9 mouse cellular contexts compared by ENCODE assay signal in genomic region chr8:4139660-4140646, GRCm38 (mm10). TPM values are rescaled to one million over a fixed set of nuclear protein-coding genes. Genes with fewer than 3 reads are reported as not detected.
DNase-seq lines count a peak whose midpoint lies in the region; ATAC-seq and TF ChIP-seq lines count a peak whose summit lies in the region.
"Had no signal": no experiment of that assay in that cellular context is flagged by ENCODE, and none has a peak within 500 bp of the region (broad histone marks: within the 10 kb centered on the region; RNA-seq: fewer than 3 reads in every experiment).

No protein-coding gene starts in this region.

- no peak overlapping the region for H3K4me3 ChIP-seq in ES-Bruce4 (ENCODE audit: low read depth, low read length)
- no peak overlapping the region for H3K4me3 ChIP-seq in lung, adult 2 months (replicated peaks; ENCODE audit: extremely low read depth, low read depth, low read length)
- H3K4me3 ChIP-seq: limb, embryonic 15.5 days had no signal

- no peaks in the 10 kb centered on the region for H3K9me3 ChIP-seq in ES-Bruce4 (replicated peaks; ENCODE audit: control insufficient read depth, insufficient read depth, low read length, poor library complexity, severe bottlenecking)
- H3K9me3 ChIP-seq: limb, embryonic 15.5 days had no signal

- 0 out of 2 replicates have a peak, but pooled peaks have one; percentile 42 for TF ChIP-seq EP300 in ES-Bruce4 (IDR thresholded peaks at IDR 0.05; ENCODE audit: insufficient read depth, low read depth, low read length)

- H3K36me3 ChIP-seq in ES-Bruce4 (ENCODE audit: control insufficient read depth, insufficient read depth, low read length, poor library complexity, severe bottlenecking): no peaks in the 10 kb centered on the region
- H3K36me3 ChIP-seq: limb, embryonic 15.5 days had no signal

- H3K27ac ChIP-seq in ES-Bruce4 (ENCODE audit: insufficient read depth, low read length): no peak overlapping the region
- H3K27ac ChIP-seq: limb, embryonic 15.5 days had no signal

- TF ChIP-seq POLR2A in ES-Bruce4 (IDR thresholded peaks at IDR 0.05; ENCODE audit: insufficient read depth, low read length): no peak
- no peak for TF ChIP-seq POLR2A in lung, adult 2 months (IDR thresholded peaks at IDR 0.05; ENCODE audit: borderline replicate concordance, extremely low read depth, low read depth, low read length)

- DNase-seq in c-Kit-negative CD71-positive TER-119-positive erythroid progenitor cells, embryonic 14.5 days (ENCODE audit: low read depth, low spot score): peak; percentile 42
- peak; percentile 36 for DNase-seq in fibroblast of lung, adult 2 months (ENCODE audit: low read depth)
- peak; percentile 79 to 80 for DNase-seq in heart, postnatal 10 days
- peak; percentile 84 to 86 for DNase-seq in kidney, postnatal 4 days
- DNase-seq in lung, adult 2 months: peak; percentile 60
- DNase-seq in testis, postnatal 10 days (ENCODE audit: low spot score): peak; percentile 88

- TF ChIP-seq CTCF in ES-Bruce4 (IDR thresholded peaks at IDR 0.05; ENCODE audit: low read depth, low read length): peak; percentile 95
- TF ChIP-seq CTCF in lung, adult 2 months (IDR thresholded peaks at IDR 0.05; ENCODE audit: insufficient read depth, low read length): peak; percentile 96

- 0 out of 2 replicates have a peak, but pooled peaks cover 1% of the 10 kb centered on the region for H3K27me3 ChIP-seq in ES-Bruce4 (ENCODE audit: control insufficient read depth, insufficient read depth, low read length, poor library complexity, severe bottlenecking)

- H3K4me1 ChIP-seq in ES-Bruce4 (ENCODE audit: control insufficient read depth, insufficient read depth, low read length): no peaks in the 10 kb centered on the region
- no peaks in the 10 kb centered on the region for H3K4me1 ChIP-seq in lung, adult 2 months (ENCODE audit: control insufficient read depth, insufficient read depth, low read length)
- H3K4me1 ChIP-seq: limb, embryonic 15.5 days had no signal

- 8% methylated on average over 12 of the region's 12 CpGs for WGBS in lung, adult 2 months

- peak; percentile 89 for ATAC-seq in neutrophil, adult 5-6 weeks (ENCODE audit: extremely low read depth, insufficient number of reproducible peaks, low FRiP score, poor library complexity, severe bottlenecking)

- no peak overlapping the region for H3K9ac ChIP-seq in ES-Bruce4 (ENCODE audit: low read depth, poor library complexity, severe bottlenecking)
- H3K9ac ChIP-seq: limb, embryonic 15.5 days had no signal

- intact Hi-C loops in heart, postnatal 10 days (cut with DNase I): loop anchor here (2.0 to 10.0 kb wide), 4 partner anchors 119 to 447 kb away; partner anchors contain the start of gene Ctxn1

RNA-seq across cellular contexts. Expression of gene Cd209g, which starts 6.1 kb away (rescaled TPM):
- not detected in 2 replicates for polyA plus RNA-seq in ES-Bruce4 (2011; ENCODE audit: insufficient read depth, insufficient read length, low read depth, missing spikeins)
- not detected for total RNA-seq in heart, postnatal 10 days (2021)
- 1.8 and 3.7 TPM in 2 replicates for polyA plus RNA-seq in lung, adult 2 months (2012; rRNA removed)
- total RNA-seq in neutrophil, adult 5-6 weeks (2017): not detected in 2 replicates
- polyA plus RNA-seq: limb, embryonic 15.5 days had no signal

RNA-seq across cellular contexts. Expression of gene Evi5l, which starts 26.4 kb away (rescaled TPM):
- 4.1 and 5.7 TPM in 2 replicates for polyA plus RNA-seq in ES-Bruce4 (2011; ENCODE audit: insufficient read depth, insufficient read length, low read depth, missing spikeins)
- total RNA-seq in heart, postnatal 10 days (2021): 10 to 100 TPM; 23.6 to 24.2 TPM
- polyA plus RNA-seq in lung, adult 2 months (2012; rRNA removed): 12.7 and 29.1 TPM in 2 replicates
- total RNA-seq in neutrophil, adult 5-6 weeks (2017): 10.2 and 16.6 TPM in 2 replicates

RNA-seq across cellular contexts. Expression of gene Cd209f, which starts 34.3 kb away (rescaled TPM):
- polyA plus RNA-seq in ES-Bruce4 (2011; ENCODE audit: insufficient read depth, insufficient read length, low read depth, missing spikeins): not detected in 2 replicates
- under 1 TPM in 1 of 2 experiments, not detected in 1; 0.19 TPM for total RNA-seq in heart, postnatal 10 days (2021)
- polyA plus RNA-seq in lung, adult 2 months (2012; rRNA removed): 2.9 and 3.4 TPM in 2 replicates
- not detected in 2 replicates for total RNA-seq in neutrophil, adult 5-6 weeks (2017)
- polyA plus RNA-seq: limb, embryonic 15.5 days had no signal

Comparison
In these comparisons a context has a peak if more than half of its experiments do, and no peak if none do; other contexts are left out.
1. DNase-seq: peak in every context shown above with its lines; median percentile 88 in testis, postnatal 10 days; 85 in kidney, postnatal 4 days; 80 in heart, postnatal 10 days; 60 in lung, adult 2 months; 42 in c-Kit-negative CD71-positive TER-119-positive erythroid progenitor cells, embryonic 14.5 days; 36 in fibroblast of lung, adult 2 months.